Mouse (Mus musculus) cerebellum, adult 2 months (tissue): ENCODE results near the gene Tmem121.

Experiments used
- CTCF ChIP-seq: fragments of 200-500 bp; IDR thresholded peaks from 2 replicates; pipeline ENCODE4 v1.5.1; 2011; ENCODE audit warnings: low read depth, mild to moderate bottlenecking, control low read depth, low read length, moderate library complexity, borderline replicate concordance; ENCODE audit not compliant: insufficient read depth
- POLR2A ChIP-seq: fragments of 200-500 bp; IDR thresholded peaks from 2 replicates; pipeline ENCODE4 v1.6.1; 2011; ENCODE audit warnings: low read length, control low read depth, borderline replicate concordance; ENCODE audit not compliant: insufficient read depth

- TF ChIP-seq POLR2A (no peak), CTCF (peak; percentile 76)
These were observed 39.3 kb upstream of the Tmem121 start, which contains the start of gene Crip1 for GRCm38 (mm10) chr12:113146112-113147057.
